Mouse (Mus musculus) lung, postnatal 0 days (tissue): ENCODE data around the gene Gmds.

ENCODE experiments used
- CTCF ChIP-seq: IDR thresholded peaks from 2 replicates; pipeline ENCODE4 v1.5.1; 2016; ENCODE audit warnings: antibody characterized with exemption, mild to moderate bottlenecking
- EP300 ChIP-seq: IDR thresholded peaks from 2 replicates; pipeline ENCODE4 v1.6.1; 2016; ENCODE audit warnings: antibody characterized with exemption, mild to moderate bottlenecking, control low read depth

- TF ChIP-seq CTCF, result no peak
- TF ChIP-seq EP300, result no peak
Observed at GRCm38 (mm10) chr13:32217647-32218046, 120.9 kb downstream of the Gmds start.
